Mouse (Mus musculus) midbrain, embryonic 15.5 days (tissue): Measurements from ENCODE around the gene Pmm2. TPM values are rescaled to one million over a fixed set of nuclear protein-coding genes. Genes with fewer than 3 reads are reported as not detected.

Experiments
- ATAC-seq: fragments of 200-750 bp; cut with Nextera tagmentation; replicated peaks from 2 replicates; pipeline ENCODE4 v1.8.0; 2017; ENCODE audit warnings: moderate TSS enrichment
- H3K27ac ChIP-seq: fragments of 300-500 bp; sonication (generic); 2 replicates; pipeline ENCODE4 v1.5.1; 2015; ENCODE audit warnings: mild to moderate bottlenecking, inconsistent platforms
- H3K27me3 ChIP-seq: fragments of 300-500 bp; sonication (generic); replicated peaks from 2 replicates; pipeline ENCODE4 v1.6.1; 2015; ENCODE audit warnings: inconsistent platforms
- H3K36me3 ChIP-seq: fragments of 300-500 bp; sonication (generic); replicated peaks from 2 replicates; pipeline ENCODE4 v1.6.1; 2015; ENCODE audit warnings: inconsistent platforms
- H3K4me1 ChIP-seq: fragments of 300-500 bp; sonication (generic); 2 replicates; pipeline ENCODE4 v1.6.1; 2015; ENCODE audit warnings: inconsistent platforms
- H3K4me2 ChIP-seq: fragments of 300-500 bp; sonication (generic); 2 replicates; pipeline ENCODE4 v1.6.1; 2015; ENCODE audit warnings: inconsistent platforms, mild to moderate bottlenecking, moderate library complexity
- H3K4me3 ChIP-seq: fragments of 300-500 bp; sonication (generic); 2 replicates; pipeline ENCODE4 v1.5.1; 2015; ENCODE audit warnings: mild to moderate bottlenecking, inconsistent platforms
- H3K9ac ChIP-seq: fragments of 300-500 bp; sonication (generic); 2 replicates; pipeline ENCODE4 v1.6.1; 2015; ENCODE audit warnings: mild to moderate bottlenecking, inconsistent platforms
- H3K9me3 ChIP-seq: fragments of 300-500 bp; sonication (generic); 2 replicates; pipeline ENCODE4 v1.6.1; 2016; ENCODE audit warnings: inconsistent platforms
- WGBS: fragments of 180-500 bp; shearing (Covaris S2); methylation state at CpG from one replicate; pipeline ENCODE4 v1.1.7; 2015; ENCODE audit warnings: mixed read lengths; 5-methylcytosine and 5-hydroxymethylcytosine counted together
- microRNA-seq: library from miRNA; unstranded; fragments of <30 nt; microRNA quantifications from one replicate; pipeline ENCODE4, GENCODE M21; 2016
- polyA plus RNA-seq: library from polyadenylated mRNA; unstranded; fragments of >200 nt; fragmentation: Nextera tagmentation; extraction: Ambion mirVana; gene quantifications from 2 replicates; pipeline ENCODE4 v1.2.1, GENCODE M21; 2015

Pmm2 gene
- polyA plus RNA-seq, 1 experiment from 2014 or later, result 49.9 TPM

DNA sequence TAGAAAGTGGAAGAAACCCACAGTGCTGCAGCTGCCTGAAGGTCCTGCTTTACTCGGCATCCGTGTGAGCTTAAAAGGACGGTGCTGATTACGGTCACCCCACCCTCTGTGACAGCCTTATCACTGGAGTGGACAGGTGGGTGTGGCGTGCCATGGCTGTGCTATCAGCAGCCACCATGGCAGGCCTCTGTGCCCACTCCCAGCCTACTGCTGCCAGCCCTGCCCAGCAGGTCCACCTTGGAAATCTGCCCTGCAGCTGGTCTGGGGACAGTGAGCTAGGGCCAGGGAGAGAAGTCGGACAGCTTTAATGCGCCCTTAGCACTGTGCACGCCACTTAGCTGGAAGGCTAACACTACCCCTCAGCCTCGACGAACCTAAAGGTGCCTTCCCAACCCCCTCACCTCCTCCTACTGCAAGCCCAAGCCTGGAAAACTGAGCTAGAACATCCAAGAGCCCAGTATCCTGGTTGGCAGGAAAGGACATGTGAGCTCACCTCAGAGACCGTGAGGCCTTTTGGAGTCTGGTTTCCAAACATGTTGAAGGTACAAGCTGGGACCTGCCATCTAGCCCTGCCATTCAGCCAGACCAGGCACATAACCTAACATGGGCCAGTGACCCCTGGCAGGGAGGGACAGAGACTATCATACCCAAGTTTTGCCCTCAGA, 49.5 kb downstream of the Pmm2 start:
- ATAC-seq, result peak; percentile 18; the same call in 1 of the 2 replicates

DNA sequence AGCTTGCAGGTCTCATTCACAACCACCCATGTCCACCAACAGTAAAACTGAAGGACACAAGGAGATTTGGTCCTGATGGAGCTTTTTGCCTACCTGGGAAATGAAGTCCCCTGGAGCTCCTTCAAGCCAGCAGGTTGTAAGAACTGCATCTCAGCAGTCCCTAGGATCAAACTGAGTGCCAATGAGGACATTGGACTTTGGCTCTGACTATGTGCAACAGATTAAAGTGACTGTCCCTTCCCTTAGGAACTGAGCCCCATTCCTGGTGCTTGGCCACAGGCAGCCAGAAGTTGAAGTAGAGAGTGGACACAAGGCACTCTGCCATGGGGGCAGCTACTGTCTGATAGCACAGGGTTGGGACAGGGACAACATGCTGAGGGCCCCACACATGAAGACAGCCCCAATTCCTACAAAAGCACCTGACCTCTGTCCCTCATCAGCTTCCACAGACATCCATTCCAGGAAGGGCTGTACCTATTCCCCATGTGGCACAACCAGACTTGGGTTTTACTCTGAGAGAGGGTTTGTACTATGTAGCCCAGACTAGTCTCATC, 50.2 kb downstream of the Pmm2 start:
- ATAC-seq, result no peak
- Histone ChIP-seq H3K9ac (no peak overlapping the region), H3K4me1 (no peaks in the 10 kb centered on the region), H3K4me2 (no peak overlapping the region), H3K9me3 (no peaks in the 10 kb centered on the region), H3K4me3 (no peak overlapping the region), H3K27me3 (no peaks in the 10 kb centered on the region), H3K27ac (no peak overlapping the region), H3K36me3 (peaks cover 42% of the 10 kb centered on the region)

More for the DNA sequence above, 49.5 kb downstream of the Pmm2 start:
- Histone ChIP-seq H3K9me3 (no peaks in the 10 kb centered on the region), H3K4me1 (no peaks in the 10 kb centered on the region), H3K27me3 (no peaks in the 10 kb centered on the region), H3K27ac (no peak overlapping the region), H3K4me3 (no peak overlapping the region), H3K36me3 (peaks cover 36% of the 10 kb centered on the region), H3K4me2 (no peak overlapping the region), H3K9ac (no peak overlapping the region)
- WGBS, result 87% methylated on average over 11 of the region's 11 CpGs

DNA sequence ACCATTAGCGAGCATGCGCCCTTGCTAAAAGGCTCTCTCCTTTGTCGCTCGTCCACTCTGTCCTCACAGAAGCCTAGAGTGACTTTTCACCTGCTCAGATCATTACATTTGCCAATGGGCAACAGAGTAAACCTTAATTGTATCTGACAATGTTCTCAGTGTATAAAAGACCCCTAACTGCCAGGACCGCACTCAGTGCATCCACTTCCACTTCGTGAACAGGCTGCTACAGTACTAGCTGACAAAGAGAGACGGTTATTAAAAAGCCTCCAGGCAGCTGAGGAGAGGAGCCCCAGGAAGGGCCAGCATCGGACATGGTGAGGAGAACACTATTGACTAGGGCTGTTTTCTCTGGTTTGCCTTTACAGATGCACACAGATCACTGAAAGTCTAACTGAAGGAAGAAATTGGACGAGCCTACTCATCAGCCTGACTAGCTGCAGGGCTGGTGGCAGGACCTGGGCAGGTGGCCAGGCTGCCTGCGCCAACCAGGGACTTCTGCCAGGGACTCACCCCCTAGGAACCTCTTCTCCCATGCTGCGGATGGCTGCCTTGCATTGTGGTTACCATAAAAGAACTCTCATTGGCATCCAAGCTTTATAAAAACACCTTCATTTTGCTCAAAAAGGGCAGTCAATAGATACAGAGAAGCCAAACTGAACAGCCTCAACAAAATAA, 52.6 kb downstream of the Pmm2 start:
- Histone ChIP-seq H3K4me2 (no peak overlapping the region), H3K36me3 (peaks cover 61% of the 10 kb centered on the region), H3K4me3 (no peak overlapping the region), H3K9ac (no peak overlapping the region), H3K9me3 (no peaks in the 10 kb centered on the region), H3K4me1 (no peaks in the 10 kb centered on the region), H3K27ac (no peak overlapping the region), H3K27me3 (no peaks in the 10 kb centered on the region)
- no peak; the same call in 1 of the 2 replicates for ATAC-seq
- 82% methylated on average over 11 of the region's 11 CpGs for WGBS

DNA sequence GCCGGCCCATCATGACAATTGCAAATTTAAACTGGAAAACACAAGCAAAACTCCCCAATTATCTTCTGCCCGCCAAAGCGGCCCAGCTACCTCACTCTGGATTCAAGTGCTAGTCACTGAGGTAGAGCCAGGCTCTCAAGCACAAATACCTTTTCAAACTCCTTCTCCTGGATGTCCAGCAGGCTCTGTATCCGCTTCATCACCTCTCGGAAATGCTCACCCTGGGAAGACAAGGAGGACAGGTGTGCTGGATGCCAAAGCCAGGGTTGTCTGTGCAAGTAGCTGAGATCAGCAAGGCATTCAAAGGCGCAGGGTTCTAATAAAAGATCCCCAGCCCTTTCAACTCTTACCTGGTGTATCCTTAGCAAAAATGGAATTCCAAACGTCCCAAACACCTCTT, 53.7 kb downstream of the Pmm2 start:
- H3K9me3 ChIP-seq, result no peaks in the 10 kb centered on the region
- no peak overlapping the region for H3K4me3 ChIP-seq
- H3K27ac ChIP-seq, result no peak overlapping the region
- no peak overlapping the region for H3K9ac ChIP-seq
- 92% methylated on average over 7 of the region's 7 CpGs for WGBS
- H3K4me2 ChIP-seq, result no peak overlapping the region
- H3K4me1 ChIP-seq, result no peaks in the 10 kb centered on the region
- H3K27me3 ChIP-seq, result no peaks in the 10 kb centered on the region
- ATAC-seq, result no peak
- H3K36me3 ChIP-seq, result peaks cover 68% of the 10 kb centered on the region

DNA sequence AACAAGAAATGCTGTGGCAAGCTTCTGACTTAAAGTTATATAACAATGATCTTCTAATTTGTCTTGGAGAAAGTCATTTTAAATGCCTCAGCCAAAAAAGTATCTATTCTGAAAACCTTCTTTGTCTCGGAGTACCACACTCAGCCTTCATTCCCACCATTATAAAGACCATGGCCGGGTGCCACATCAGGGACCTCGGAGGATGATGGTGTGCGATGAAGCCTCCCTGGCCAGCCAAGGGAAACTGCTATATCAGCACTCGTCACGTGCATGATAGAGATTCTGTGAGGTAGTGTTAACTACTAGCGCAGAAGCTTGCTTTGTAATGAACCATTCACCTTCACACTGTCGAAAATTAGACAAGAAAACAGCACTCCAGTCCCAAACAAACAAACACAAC, 62.1 kb downstream of the Pmm2 start:
- WGBS, result 87% methylated on average over 8 of the region's 8 CpGs
- Histone ChIP-seq H3K27me3 (no peaks in the 10 kb centered on the region), H3K9me3 (no peaks in the 10 kb centered on the region), H3K4me2 (no peak overlapping the region), H3K4me3 (no peak overlapping the region), H3K27ac (no peak overlapping the region), H3K36me3 (peaks cover 77% of the 10 kb centered on the region), H3K9ac (no peak overlapping the region), H3K4me1 (no peaks in the 10 kb centered on the region)
- no peak for ATAC-seq

DNA sequence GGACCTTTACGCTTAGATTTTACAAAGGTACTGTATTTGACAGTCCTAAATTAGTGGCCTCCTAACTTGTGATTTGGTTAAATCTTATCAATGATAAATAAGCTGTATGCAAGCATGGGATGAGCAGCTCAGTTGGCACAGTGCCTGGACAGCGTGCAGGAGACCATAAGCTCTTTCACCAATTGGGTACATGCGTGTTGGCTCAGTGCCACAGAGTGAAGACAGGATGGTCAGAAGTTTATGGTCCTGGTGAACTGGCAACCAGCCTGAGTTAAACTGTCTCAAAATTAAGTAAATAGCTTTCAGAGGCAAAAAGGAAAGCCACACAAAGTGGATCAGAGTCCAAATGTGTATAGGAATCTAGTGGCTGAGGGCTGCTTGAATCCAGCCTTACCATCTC, 63.1 kb downstream of the Pmm2 start:
- no peaks in the 10 kb centered on the region for H3K27me3 ChIP-seq
- H3K27ac ChIP-seq, result no peak overlapping the region
- no peak overlapping the region for H3K4me2 ChIP-seq
- no peaks in the 10 kb centered on the region for H3K4me1 ChIP-seq
- no peak for ATAC-seq
- 88% methylated on average over 3 of the region's 3 CpGs for WGBS
- no peak overlapping the region for H3K4me3 ChIP-seq
- no peak overlapping the region for H3K9ac ChIP-seq
- peaks cover 79% of the 10 kb centered on the region for H3K36me3 ChIP-seq
- no peaks in the 10 kb centered on the region for H3K9me3 ChIP-seq

DNA sequence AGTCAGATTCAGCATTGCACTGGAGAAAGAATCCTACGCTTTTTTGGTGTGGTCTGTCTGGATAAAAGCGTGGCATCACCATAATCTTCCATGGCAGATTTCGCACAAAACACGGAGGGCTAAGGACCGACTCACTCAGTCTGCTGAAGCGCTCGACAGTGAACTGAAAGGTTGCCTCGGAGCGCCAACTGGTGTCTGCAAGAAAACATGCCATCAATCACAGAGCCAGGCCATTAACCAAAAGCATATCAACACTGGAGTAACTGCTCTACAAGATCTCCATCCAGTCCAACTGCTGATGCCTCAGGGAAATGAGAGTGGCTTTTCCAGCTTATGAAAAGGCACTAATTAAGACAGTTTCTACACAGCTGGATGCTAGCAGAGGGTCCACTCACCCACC, 74.5 kb downstream of the Pmm2 start:
- Histone ChIP-seq H3K9ac (no peak overlapping the region), H3K4me3 (no peak overlapping the region), H3K27ac (no peak overlapping the region), H3K4me1 (no peaks in the 10 kb centered on the region), H3K27me3 (no peaks in the 10 kb centered on the region), H3K4me2 (no peak overlapping the region), H3K36me3 (peaks cover 19% of the 10 kb centered on the region), H3K9me3 (no peaks in the 10 kb centered on the region)
- WGBS, result 68% methylated on average over 9 of the region's 9 CpGs
- ATAC-seq, result no peak

Small RNA genes within 50 kb of the gene (microRNA-seq; reads per million reads assigned to microRNA genes)
- gene Gm22137, result not detected

Other genes with a start within 250 kb of the Pmm2 start
- 0.27 and 0.40 TPM in 2 replicates for gene Tmem114, start 212.5 kb upstream of the Pmm2 start, polyA plus RNA-seq
- 57.2 and 63.7 TPM in 2 replicates for gene Mettl22, start 166.9 kb upstream of the Pmm2 start, polyA plus RNA-seq
- gene Abat, start 124.2 kb upstream of the Pmm2 start, polyA plus RNA-seq, result 68.6 and 69.4 TPM in 2 replicates
- gene Tmem186, start within 50 bp of the Pmm2 start, polyA plus RNA-seq, result 25.3 and 25.7 TPM in 2 replicates
- 187 and 207 TPM in 2 replicates for gene Carhsp1, start 34.5 kb downstream of the Pmm2 start, polyA plus RNA-seq
- 0.31 and 0.40 TPM in 2 replicates for gene Gm5767, start 43.1 kb downstream of the Pmm2 start, polyA plus RNA-seq
- 32.2 and 34.2 TPM in 2 replicates for gene Usp7, start 154.6 kb downstream of the Pmm2 start, polyA plus RNA-seq
- gene 1810013L24Rik, start 192.4 kb downstream of the Pmm2 start, polyA plus RNA-seq, result 27.7 and 29.0 TPM in 2 replicates